Mouse (Mus musculus): Measurements from ENCODE around the gene Rab19. TPM values are rescaled to one million over a fixed set of nuclear protein-coding genes. Genes with fewer than 3 reads are reported as not detected.
A peak's percentile ranks its signal among the peaks of the same experiment; 100 is the strongest.

Rab19 gene
- polyA plus RNA-seq (2014; fragmentation: Nextera tagmentation; extraction: Ambion mirVana): 2.8 and 3.7 TPM in 2 replicates

DNA sequence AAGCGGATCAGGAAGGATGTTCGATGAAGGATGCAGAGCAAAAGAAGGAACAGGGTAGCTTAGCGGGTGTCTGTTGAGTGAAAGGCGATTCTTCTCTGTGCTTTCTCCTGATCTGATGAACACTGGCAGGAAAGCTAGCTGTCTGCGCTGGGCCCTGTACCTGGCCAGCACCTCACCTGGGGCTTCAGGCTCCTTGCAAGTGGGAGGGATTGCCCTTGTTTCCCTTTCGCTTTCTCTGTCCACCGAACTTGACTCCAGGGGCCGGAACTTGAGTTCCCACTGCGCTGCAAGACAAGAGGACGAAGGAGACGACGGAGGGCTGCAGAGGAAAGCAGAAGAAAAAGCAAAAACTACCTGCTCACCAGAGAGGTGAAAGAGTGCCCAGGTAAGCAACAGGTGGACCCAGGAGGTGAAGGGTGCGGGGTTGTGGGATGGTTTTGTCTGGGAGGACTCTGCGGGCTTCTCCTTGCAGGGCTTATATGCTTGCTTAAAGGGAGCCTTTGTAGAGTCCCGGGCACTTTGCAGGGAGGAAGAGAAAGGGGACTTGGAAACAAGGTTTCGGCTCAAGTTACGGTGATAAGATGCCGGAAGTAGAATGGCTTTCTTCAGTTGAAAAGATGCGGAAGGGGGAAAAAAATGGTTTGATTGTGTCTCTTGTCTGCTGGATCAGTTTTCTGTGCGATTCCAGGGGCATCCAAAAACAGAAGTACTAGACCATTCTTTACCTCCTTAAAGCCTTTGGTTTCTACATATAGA, at the start of gene Rab19:
Gene Rab19, plus strand, starts transcription at position 51 of the 756 bp plus-strand sequence.
- 4% methylated on average over 20 of the region's 20 CpGs for WGBS
- ATAC-seq (ENCODE audit: insufficient read depth): no peak

DNA sequence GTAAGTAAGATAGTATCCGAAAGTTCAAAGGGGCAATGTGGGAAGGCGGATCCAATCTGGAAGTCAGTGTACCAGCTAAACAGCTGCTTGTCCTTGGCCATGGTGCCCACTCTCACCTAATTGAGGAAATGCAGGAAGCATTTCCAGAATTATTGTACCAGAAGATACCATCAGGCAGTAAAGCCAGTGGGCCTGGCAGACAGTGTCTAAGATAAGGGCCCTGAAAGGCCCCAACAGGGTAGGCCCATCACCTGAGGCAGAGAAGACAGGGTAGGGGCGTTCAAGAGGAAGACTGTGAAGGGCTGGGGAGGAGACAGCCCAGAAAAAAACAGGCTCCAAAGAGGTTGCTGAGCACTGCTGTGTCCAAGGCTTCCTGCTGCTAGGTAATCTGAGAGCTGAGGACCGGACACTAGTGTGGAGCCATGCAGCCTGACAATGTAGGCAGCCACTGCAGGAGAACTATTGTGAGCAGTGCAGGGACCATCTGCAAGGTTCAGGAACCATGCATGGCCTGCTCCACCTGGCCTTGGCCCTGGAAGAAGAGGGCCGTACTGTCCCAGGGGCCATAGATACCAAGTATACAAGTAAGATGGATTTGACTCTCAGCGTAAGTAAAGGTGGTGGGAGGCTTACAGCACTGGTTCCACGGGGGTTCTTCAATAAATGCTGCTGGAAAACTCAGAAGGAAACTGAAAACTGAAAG, 48.8 kb upstream of the Rab19 start:
- no peak for DNase-seq
- WGBS: 89% methylated on average over 7 of the region's 7 CpGs
- H3K9ac ChIP-seq: no peak overlapping the region
- no peaks in the 10 kb centered on the region for H3K9me3 ChIP-seq (ENCODE audit: low read depth, low read length)
- no peak for TF ChIP-seq CTCF (IDR thresholded peaks at IDR 0.05; ENCODE audit: low read depth)
- H3K27me3 ChIP-seq (ENCODE audit: insufficient read depth, low read length): no peaks in the 10 kb centered on the region
- H3K36me3 ChIP-seq (ENCODE audit: insufficient read depth): peaks cover 30% of the 10 kb centered on the region
- H3K27ac ChIP-seq (ENCODE audit: low read depth): no peak overlapping the region
- no peak for ATAC-seq (ENCODE audit: insufficient read depth)
- no peak overlapping the region for H3K4me3 ChIP-seq (ENCODE audit: low read depth, low read length)
- no peak overlapping the region for H3K4me2 ChIP-seq
- no peaks in the 10 kb centered on the region for H3K4me1 ChIP-seq (ENCODE audit: insufficient read depth)

More for the DNA sequence above, at the start of gene Rab19:
- Histone ChIP-seq H3K27me3 (ENCODE audit: insufficient read depth, low read length) (peaks cover 3% of the 10 kb centered on the region; the same call in 1 of the 2 replicates), H3K9ac (peak within 1 kb of the TSS; percentile 46), H3K36me3 (ENCODE audit: insufficient read depth) (no peaks in the 10 kb centered on the region), H3K4me3 (ENCODE audit: low read depth, low read length) (peak within 1 kb of the TSS; percentile 40), H3K27ac (ENCODE audit: low read depth) (peak within 1 kb of the TSS; percentile 54), H3K4me1 (ENCODE audit: insufficient read depth) (no peaks in the 10 kb centered on the region), H3K9me3 (ENCODE audit: low read depth, low read length) (no peaks in the 10 kb centered on the region), H3K4me2 (peak within 1 kb of the TSS; percentile 76)
- DNase-seq: peak; percentile 52
- TF ChIP-seq CTCF (IDR thresholded peaks at IDR 0.05; ENCODE audit: low read depth): no peak

DNA sequence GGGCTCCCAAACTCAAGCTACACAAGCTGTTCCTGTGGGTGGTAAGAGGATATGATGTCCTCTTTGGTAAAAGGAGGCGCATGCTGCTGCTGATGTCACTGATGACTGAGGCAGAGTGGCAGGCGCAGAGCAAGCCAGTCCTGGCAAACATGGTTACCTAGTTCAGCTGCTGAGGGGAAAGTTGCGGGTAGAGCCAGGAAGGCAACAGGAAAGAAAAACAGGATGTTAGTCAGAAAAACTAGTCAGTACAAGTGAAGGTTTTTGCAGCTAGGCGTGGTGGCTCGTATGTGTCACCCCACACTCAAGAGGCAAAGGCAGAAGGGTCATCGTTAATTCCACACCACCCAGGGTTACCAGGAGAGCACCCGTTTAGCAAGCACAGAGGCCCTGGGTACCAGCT, 46.8 kb upstream of the Rab19 start:
- no peak for ATAC-seq (ENCODE audit: insufficient read depth)
- no peak overlapping the region for H3K4me2 ChIP-seq
- no peak overlapping the region for H3K4me3 ChIP-seq (ENCODE audit: low read depth, low read length)
- WGBS: 78% methylated on average over 7 of the region's 7 CpGs
- H3K27ac ChIP-seq (ENCODE audit: low read depth): no peak overlapping the region
- peaks cover 35% of the 10 kb centered on the region for H3K36me3 ChIP-seq (ENCODE audit: insufficient read depth)
- no peaks in the 10 kb centered on the region for H3K27me3 ChIP-seq (ENCODE audit: insufficient read depth, low read length)
- DNase-seq: no peak
- no peaks in the 10 kb centered on the region for H3K4me1 ChIP-seq (ENCODE audit: insufficient read depth)
- TF ChIP-seq CTCF (IDR thresholded peaks at IDR 0.05; ENCODE audit: low read depth): no peak
- H3K9ac ChIP-seq: no peak overlapping the region
- no peaks in the 10 kb centered on the region for H3K9me3 ChIP-seq (ENCODE audit: low read depth, low read length)

DNA sequence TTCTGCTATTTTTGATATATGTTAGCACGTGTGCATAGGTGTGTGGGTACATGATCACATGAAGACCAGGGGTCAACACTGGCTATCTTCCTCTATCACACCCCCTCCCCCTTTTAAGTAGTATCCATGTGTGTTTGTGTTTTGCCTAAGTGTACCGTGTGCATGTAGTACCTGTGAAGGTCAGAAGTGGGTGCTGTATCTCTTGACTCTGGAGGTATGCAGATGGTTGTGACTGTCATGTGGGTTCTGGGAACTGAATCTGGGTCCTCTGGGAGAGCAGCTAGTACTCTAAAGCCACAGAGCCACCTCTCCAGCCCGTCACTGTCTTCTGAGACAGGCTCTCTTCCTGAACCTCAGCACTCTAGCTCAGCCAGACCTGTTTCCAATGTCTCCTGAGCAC, 46.1 kb upstream of the Rab19 start:
- DNase-seq (no peak), ATAC-seq (ENCODE audit: insufficient read depth) (no peak)
- H3K9me3 ChIP-seq (ENCODE audit: low read depth, low read length): no peaks in the 10 kb centered on the region
- H3K4me3 ChIP-seq (ENCODE audit: low read depth, low read length): no peak overlapping the region
- peaks cover 35% of the 10 kb centered on the region for H3K36me3 ChIP-seq (ENCODE audit: insufficient read depth)
- H3K4me2 ChIP-seq: no peak overlapping the region
- no peaks in the 10 kb centered on the region for H3K4me1 ChIP-seq (ENCODE audit: insufficient read depth)
- H3K27ac ChIP-seq (ENCODE audit: low read depth): no peak overlapping the region
- H3K27me3 ChIP-seq (ENCODE audit: insufficient read depth, low read length): no peaks in the 10 kb centered on the region
- no peak; the same call in 1 of the 2 replicates for TF ChIP-seq CTCF (IDR thresholded peaks at IDR 0.05; ENCODE audit: low read depth)
- H3K9ac ChIP-seq: no peak overlapping the region
- WGBS: 84% methylated on average over 3 of the region's 3 CpGs

GRCm38 (mm10) chr6:39338359-39338758, 42.6 kb upstream of the Rab19 start:
- Histone ChIP-seq H3K36me3 (ENCODE audit: insufficient read depth) (peaks cover 55% of the 10 kb centered on the region), H3K27me3 (ENCODE audit: insufficient read depth, low read length) (no peaks in the 10 kb centered on the region), H3K9ac (no peak overlapping the region), H3K4me2 (no peak overlapping the region), H3K27ac (ENCODE audit: low read depth) (no peak overlapping the region), H3K4me3 (ENCODE audit: low read depth, low read length) (no peak overlapping the region), H3K9me3 (ENCODE audit: low read depth, low read length) (no peaks in the 10 kb centered on the region), H3K4me1 (ENCODE audit: insufficient read depth) (no peaks in the 10 kb centered on the region)
- DNase-seq (no peak), ATAC-seq (ENCODE audit: insufficient read depth) (no peak)
- TF ChIP-seq CTCF (IDR thresholded peaks at IDR 0.05; ENCODE audit: low read depth): no peak
- WGBS: 89% methylated on average over 8 of the region's 8 CpGs

DNA sequence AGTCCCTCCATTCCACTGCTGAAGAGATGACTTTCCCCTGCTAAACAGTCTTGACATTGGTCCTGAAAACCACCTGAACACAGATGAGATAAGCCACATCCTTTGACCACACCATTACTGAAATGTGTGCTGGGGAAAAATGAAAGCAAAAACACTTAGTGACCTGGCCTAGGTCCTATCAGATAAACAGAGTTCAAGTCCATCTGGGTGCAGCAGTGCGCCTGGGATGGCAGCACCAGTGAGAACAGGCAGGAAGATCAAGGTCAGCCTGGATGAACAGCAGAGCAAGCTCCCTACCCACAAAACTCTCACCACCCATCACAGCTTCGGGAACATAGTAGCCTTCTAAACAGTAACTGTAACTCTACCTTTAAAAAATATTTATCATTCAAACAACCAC, 39.2 kb upstream of the Rab19 start:
- DNase-seq (no peak), ATAC-seq (ENCODE audit: insufficient read depth) (no peak)
- Histone ChIP-seq H3K36me3 (ENCODE audit: insufficient read depth) (peaks cover 53% of the 10 kb centered on the region), H3K4me1 (ENCODE audit: insufficient read depth) (no peaks in the 10 kb centered on the region), H3K27ac (ENCODE audit: low read depth) (no peak overlapping the region), H3K9me3 (ENCODE audit: low read depth, low read length) (no peaks in the 10 kb centered on the region), H3K4me2 (no peak overlapping the region), H3K4me3 (ENCODE audit: low read depth, low read length) (no peak overlapping the region), H3K9ac (no peak overlapping the region), H3K27me3 (ENCODE audit: insufficient read depth, low read length) (no peaks in the 10 kb centered on the region)
- no peak for TF ChIP-seq CTCF (IDR thresholded peaks at IDR 0.05; ENCODE audit: low read depth)
- WGBS: 62% methylated on average over 2 of the region's 2 CpGs

- H3K4me1 ChIP-seq (ENCODE audit: insufficient read depth): no peaks in the 10 kb centered on the region
- WGBS: 17% methylated on average over 12 of the region's 12 CpGs
- H3K9me3 ChIP-seq (ENCODE audit: low read depth, low read length): no peaks in the 10 kb centered on the region
- H3K4me2 ChIP-seq: no peak overlapping the region
- no peaks in the 10 kb centered on the region for H3K27me3 ChIP-seq (ENCODE audit: insufficient read depth, low read length)
- ATAC-seq (ENCODE audit: insufficient read depth) (peak; percentile 49), DNase-seq (peak; percentile 90)
- no peak overlapping the region for H3K4me3 ChIP-seq (ENCODE audit: low read depth, low read length)
- no peak overlapping the region for H3K9ac ChIP-seq
- no peak overlapping the region for H3K27ac ChIP-seq (ENCODE audit: low read depth)
- peaks cover 54% of the 10 kb centered on the region for H3K36me3 ChIP-seq (ENCODE audit: insufficient read depth)
- peak; percentile 97 for TF ChIP-seq CTCF (IDR thresholded peaks at IDR 0.05; ENCODE audit: low read depth)
Observed at GRCm38 (mm10) chr6:39344020-39344419, 37.0 kb upstream of the Rab19 start.

All from lung, embryonic 14.5 days (tissue).